Mouse (Mus musculus): Measurements from ENCODE around the gene Otop2.

The Otop2 gene

DNA sequence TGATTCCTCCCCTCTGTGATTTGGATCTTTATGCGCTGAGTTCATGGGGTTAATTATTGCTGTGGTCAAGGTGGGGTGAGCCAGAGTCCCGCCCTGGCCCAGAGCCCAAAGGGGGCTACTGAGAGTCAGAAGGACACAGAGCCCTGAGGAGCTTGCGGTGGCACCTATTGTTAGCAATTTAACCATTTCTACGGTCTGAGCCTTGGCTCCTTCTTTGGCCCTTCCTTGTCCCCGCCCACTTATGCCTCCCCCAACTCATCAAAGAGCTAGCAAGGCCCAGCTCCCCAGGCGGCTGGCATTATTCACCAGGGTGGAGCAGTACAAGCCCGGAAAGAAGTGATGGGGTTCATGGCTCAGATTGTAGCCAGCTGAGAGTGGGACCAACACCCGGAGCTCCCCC is at the start of gene Otop2:
Gene Otop2, plus strand, starts transcription at position 301 of the 400 bp plus-strand sequence.
- DNase-seq (ENCODE audit: low spot score) = no peak

DNA sequence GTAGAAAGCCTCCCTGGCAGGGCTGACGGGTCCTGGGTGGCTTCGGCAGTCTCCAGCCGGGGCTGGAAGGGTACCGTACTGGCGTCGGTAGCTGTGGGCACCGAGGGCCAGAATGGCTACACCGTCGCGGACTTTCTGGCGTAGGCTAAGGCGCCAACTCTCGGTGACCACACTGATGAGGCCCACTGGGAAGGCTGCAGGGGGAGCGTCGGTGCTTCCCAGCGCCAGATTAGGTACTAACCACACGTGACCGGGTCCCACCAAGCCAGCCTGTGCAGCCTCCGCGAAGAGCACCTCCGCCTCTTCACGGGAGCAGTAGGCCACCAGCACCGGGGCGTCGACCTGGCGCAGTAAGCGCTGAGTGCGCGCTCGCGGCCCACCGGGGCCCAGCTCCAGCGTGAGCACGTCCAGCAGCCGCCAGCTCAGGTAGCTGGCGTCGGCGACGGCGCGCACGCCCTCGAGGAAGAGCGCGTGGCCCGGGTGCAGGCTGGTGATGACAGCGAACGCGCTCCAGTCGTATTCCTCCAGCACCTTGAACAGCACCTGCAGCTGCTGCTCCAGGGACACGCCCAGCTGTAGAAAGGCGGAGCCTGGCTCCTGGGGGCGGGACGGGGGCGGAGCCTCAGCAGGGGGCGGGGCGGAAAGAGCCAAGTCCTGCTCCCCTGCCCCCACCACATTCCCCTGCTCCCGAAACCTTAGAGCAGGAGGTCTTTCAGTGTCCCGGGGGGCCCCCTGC is 49.0 kb upstream of the Otop2 start:
- no peak for DNase-seq (ENCODE audit: low spot score)

DNA sequence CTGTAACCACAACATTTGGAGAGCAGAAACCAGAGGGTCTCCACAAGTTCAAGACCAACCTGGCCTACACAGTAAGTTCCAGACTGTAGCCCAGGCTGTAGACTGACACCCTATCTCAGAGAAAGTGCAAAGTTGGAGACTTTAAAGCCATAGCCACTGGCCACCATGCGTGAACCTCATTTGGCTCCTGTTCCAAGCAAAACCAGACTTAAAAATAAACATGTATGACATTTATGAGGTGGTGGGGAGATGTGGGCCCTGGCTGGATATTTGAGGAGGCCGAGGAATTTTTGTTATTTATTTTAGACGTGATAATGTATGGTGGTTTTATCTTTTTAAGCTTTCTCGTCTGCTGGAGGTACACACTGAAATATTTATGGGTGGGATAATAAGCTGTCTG is 47.8 kb upstream of the Otop2 start:
- DNase-seq (ENCODE audit: low spot score) = no peak

DNA sequence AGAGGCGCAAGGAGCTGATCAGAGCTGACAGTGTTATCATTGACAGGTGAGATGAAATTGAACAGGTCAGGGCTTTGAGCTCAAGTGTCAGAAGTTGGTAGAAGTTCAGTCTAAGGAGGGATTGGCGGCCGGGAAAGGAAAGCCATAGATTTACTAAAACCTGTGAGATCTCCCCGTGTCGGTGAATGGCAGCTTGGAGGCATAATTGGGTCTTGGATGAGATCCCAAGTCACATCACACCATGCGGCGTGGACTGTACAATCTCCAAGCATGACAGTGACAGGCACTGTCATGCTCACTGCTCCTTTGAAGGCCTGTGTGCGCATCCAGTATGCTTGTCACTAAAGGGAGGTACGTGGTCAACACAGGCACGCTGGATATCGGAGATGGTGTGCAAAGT is 44.0 kb upstream of the Otop2 start:
- DNase-seq (ENCODE audit: low spot score) = no peak

DNA sequence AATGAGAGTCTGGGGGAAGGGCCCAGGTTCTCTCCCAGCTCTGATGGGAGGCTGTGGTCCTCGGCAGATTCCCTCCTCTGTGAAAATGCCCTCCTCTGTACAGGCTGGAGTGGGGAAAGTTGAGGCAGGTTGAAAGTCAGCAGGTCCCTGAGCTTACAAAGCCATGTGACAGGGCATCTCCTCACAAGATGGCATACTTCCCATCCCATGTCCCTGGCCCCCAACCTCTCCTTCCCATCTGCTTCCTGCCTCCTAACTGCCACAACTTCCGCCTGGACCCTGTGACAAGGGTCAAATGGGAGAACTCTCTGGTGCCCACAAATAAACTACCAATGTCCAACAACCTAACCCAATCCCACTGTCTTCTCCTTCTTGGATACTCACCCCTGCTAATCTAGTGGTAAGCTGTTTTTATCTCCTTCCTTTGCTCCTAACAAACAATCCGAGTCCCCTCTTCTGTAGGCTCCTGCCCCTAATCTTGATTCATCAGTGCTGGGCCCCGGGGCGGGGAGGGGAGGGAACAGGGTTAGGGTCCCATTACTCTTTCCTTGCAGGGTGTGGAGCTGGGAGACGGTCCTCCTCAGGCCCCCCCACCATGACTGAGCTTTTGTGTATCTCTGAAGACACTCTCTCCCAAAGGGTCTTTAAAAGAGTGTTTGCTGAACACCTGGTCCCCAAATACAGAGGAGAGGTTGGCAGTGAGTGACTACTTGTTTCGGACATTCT is 42.7 kb upstream of the Otop2 start:
- DNase-seq (ENCODE audit: low spot score) = no peak

DNA sequence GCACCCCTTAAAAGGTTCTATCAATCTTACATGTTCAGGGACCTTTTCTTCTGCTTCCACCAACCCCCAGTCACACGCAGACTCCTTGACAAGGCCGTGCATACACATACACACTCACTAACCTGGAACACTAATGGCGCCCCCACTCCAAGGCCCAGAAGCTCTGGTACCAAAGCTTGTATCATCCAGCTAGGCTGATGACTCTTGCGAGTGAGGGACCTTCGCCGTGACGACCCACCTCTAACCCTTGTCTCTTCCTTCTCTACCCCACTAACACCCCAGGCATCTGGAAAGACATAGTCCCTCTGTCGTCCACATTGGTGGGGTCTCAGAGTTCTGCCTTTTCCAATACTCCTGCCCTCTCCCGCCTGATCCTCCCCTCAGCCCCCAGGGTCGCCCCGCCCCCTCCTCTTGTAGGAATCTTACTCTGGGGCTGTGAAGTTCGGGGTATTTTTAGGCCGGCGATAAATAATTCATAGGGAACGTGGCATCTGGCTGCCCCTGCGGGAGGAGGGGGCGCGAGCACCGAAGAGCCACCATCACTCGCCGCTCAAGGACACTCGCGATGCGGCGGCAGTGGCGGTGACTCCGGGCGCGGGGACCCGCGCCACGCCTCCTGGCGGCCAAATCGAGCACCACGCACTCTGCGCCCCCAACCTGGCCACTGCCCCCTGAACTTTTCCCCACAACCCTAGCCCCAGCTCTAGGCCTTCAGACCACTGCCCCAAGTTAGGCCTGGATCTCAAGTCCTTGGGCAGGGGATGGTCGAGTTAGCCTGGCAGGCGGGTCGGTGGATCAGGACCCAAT is 41.9 kb upstream of the Otop2 start:
- DNase-seq (ENCODE audit: low spot score) = no peak

DNA sequence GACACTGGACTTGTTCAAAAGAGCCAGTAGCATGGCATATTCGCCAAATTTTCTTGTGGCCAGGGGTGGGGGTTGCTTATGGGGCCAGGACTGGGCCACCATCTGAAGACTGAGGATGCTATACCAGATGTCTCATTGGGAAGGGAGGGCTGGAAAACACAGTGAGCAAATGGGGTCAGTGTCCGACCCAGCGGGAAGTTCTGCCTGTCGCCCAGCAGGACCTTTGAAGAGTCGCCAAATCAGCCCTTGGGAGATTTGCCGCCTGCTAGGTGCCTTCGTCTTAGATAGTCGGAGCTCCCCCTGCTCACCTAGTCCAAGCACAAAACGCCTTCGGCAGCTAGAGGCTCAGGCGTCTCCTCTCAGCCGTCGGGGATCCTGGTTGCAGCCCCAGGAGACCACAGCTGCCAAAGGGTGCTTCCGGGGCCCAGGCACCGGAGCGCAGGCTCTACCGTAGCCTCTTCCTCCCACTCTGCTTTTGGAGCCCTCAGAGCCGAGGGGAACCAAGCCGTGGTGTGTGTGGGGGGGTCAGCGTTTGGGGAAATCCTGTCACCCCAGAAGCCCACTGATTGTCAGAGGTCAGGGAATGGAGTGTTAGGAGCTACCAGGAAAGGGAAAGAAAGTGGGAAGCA is 41.1 kb upstream of the Otop2 start:
- no peak for DNase-seq (ENCODE audit: low spot score)

DNA sequence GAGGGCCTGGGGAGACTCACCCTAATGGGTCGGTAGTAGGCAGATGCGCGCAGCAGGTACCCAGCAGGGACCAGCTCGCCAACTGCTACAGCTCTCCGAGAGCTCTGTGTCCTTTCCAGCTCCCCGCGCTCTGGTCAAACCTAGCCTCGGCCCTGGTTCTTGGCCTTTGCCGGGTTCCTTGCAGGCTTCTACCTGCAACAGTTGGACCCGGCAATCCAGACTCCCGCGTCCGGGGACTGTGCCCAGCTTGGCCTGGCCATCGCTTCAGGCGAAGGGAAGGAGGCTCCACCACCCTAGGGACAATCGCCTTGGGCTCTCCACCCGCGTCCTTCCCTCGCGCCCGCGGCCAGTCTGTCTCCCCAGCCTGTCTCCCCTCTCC is 40.6 kb upstream of the Otop2 start:
- DNase-seq (ENCODE audit: low spot score) = no peak

DNA sequence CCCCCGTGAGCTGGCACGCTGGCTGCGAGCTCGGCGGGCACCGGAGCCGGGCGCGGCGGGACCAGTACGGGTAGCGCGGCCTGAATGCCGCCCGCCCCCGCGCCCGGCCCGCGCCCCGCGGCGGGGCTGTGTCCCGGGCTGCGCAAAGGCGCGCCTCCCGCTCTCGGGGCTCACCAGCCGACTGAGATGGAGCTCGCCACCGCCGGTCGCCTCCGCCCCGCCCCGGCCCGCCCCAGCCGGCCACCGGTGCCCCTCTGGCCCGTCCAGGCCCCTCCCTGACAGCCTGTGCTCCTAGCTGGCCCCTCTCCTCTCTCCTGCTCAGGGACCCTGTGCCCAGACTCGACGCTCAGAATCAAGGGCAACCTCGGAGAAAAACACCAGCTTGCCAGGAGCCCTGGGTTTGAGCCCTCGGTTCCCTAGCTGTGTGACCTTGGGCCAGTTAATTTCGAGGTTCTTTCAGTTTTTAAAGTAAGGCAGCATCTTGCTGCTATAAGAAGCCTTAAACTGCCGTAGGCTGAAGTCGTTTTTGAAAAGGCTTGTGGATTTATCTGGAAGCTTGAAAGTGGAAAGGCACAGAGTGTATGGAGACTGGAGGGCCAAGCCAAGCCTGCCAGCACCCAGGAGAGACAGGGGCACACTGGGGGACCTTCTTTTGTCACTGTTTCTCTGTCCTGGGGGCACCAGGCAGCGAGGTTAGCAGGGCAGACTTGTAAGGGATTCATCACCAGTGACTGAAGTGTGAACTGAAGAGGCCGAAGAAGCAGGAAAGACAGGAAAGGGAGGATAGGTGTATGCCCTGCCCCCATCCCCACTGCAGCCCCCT is 39.7 kb upstream of the Otop2 start, which contains the start of gene Grin2c:
Gene Grin2c, minus strand, starts transcription at position 183 of the 823 bp plus-strand sequence.
- DNase-seq (ENCODE audit: low spot score) = no peak

DNA sequence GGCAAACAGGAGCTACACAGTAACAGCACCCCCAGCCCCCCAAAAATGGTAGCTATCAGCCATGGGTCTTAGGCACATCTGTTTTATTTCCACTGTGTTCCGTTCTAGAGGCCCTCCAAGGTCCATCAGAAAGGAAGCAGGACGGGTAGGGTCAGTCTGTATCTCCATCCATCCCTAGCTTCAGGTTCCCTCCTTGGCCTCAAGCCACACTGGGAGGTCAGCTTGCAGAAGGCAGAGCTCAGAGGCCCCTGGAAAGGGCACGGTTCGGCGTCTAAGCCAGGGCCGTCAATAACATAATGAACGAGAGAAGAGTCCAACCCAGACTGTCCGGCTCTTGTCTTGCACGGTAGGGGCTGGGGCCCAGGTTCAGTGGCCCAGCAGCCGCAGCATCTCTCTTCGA is 39.0 kb upstream of the Otop2 start:
- DNase-seq (ENCODE audit: low spot score) = no peak

DNA sequence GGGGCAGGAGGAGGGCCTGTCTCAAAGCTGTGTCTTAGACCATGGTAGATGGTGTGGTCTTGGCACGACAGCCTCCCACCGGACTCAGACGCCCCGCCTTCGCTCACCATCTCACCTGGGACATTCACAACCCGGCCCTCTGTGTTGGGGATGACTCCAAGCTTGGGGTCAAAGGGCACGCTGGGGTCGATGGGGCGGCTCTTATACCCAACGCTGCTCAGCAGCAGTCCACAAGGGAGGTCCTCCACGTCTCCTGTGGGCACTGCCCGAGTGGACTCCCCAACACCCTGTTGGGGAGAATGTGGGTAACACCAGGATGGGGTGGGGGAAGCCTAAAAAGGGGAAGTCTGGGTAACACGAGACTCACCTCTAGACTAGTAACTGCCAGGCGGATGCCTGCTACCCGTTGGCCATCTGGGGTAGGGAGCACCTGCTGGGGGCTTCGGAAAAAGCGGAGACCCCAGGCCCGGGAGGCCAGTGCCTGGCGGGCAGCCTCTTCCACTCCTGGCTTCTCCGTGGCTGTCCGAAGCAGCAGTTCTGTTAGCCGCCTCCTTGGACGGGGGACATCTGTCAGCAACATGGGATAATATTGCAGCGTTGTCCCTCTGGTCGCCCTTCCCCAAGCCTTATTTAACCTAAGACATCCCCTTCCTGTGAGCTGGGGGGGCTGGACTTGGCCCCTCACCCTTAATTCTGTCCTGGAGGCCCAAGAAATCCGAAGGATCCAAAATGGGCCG is 37.5 kb upstream of the Otop2 start:
- DNase-seq (ENCODE audit: low spot score) = no peak

DNA sequence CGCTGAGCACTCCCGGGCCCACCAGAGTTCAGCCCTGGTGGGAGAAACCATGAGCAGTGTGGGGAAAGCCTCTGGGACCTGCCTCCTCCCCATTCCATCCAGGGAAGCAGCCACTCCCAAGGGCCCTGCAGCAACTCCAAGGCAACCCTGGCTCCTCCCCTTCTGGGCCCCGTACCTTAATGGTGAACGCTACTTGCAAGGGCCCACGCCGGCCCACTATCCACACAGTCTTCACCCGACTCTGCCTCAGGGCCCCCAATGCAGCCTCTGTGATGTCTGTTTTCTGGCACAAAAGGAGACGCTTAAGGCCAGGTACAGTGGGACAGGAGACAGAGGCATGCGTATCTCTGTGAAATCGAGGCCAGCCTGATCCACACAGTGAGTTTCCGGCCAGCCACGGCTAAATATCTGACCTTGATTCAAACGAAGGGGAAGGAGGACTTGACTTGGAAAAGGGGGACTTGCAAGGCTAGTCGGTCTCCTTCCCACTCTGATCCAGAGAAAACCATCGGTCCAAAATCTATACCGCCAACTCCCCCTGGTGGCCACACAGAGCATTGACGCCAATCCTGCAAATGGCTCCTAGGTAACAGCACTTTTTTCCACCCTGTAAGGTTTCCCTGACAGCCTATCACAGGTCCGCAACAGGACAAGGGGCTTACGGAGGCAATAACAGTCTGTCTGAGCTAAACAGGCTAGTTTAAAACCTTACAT is 36.7 kb upstream of the Otop2 start:
- no peak for DNase-seq (ENCODE audit: low spot score)

DNA sequence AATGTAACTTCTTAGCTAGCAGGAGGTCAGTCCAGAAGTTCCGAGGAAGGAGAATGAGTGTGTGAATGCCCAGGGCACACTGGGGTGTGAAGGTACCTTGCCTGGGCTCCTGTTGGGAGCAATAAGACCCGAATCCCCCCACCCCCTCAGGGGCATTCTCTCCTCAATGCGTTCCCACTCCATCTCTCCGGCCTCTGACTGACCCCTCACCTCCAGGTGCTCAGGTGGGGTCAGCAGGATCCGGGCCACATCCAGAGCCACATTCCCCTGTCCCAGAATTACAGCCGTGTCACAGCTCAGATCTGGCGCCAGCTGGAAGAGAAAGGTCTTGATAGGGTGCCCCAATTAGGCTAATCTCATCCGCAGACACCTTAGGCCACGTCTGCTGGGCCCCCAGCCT is 35.9 kb upstream of the Otop2 start:
- DNase-seq (ENCODE audit: low spot score) = no peak

DNA sequence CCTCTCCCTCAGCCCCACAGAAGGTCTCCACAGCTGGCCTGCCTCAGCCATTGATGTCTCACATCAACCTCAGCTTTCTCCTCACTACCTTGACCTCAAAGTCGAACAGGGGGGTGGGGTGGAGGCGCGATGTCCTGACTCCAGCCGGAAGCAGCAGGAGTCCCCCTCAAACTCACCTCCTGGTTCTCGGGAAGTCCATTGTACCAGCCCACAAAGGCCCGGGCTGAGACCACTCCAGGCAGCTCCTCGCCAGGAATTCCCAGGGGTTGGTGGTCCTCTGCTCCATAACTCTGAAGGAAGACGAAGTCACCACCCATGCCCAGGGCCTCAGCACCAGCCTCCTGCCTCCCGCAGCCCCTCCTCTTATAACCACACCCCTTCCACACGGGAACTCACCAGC is 35.5 kb upstream of the Otop2 start:
- DNase-seq (ENCODE audit: low spot score) = no peak

DNA sequence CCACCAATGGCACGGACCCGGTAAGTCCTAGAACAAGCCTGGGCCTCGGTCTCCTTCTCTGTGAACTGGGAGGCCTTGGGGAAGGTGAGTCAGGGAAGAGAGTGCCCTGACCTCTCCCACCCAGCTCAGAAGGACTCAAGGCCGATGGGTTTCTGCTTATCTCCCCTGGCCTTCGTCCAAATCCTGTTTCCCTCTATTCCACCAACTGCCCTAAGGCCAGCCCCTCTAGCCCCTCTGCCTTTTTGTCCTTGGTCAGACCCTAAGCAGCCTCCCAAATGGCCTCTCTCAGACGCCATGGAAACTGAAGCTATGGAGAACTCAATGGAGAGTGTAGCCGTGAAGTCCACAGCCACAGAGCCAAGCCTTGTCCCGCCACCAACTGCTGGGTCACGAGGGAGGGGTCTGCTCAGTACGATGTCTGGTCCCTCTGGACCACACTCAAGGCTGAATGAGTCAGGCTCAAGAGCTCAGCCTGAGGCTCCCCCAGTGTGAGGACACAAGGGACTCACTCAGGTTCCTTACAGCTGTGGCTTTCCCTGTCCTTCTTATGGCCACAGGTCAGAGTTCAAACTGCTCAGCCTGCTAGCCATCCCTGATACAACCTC is 34.0 kb upstream of the Otop2 start:
- DNase-seq (ENCODE audit: low spot score) = no peak

DNA sequence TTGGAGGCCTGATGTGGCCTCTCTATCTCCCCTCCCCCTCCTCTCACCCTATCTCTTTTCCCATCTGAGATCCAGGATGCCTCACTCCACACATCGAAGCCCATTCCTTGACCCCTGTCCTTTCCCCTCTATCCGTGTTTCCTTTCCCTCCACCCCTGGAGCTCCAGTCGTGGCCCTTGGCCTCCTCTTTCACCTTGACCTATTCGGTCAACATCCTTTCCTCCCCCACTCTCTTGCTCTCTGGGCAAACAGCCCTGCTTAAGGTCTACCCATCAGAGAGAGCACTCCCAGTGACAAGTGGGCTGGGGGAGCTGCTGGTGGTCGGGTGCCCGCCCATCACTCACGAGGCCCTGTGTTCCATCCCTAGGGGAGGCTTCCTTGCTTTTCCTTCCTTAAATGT is 33.2 kb upstream of the Otop2 start:
- DNase-seq (ENCODE audit: low spot score) = no peak

DNA sequence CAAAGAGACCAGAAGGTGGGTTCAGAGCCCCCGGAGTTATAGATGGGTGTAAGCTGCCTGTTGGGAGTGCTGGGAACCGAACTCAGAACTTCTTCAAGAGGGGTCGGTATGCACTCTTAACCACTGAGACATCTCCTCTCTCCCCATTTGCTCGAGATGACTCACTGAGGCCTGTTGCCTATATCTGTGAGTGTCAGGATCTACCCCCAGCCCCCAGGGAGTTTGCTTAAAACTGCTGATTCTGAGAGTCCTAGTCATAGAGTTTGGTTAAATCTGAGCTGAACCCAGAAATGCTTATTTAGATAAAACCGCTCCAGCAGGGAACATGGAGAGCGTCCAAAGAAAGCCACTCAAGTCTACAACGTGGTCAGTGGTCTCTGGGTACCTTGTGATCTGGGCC is 32.8 kb upstream of the Otop2 start:
- DNase-seq (ENCODE audit: low spot score) = no peak

DNA sequence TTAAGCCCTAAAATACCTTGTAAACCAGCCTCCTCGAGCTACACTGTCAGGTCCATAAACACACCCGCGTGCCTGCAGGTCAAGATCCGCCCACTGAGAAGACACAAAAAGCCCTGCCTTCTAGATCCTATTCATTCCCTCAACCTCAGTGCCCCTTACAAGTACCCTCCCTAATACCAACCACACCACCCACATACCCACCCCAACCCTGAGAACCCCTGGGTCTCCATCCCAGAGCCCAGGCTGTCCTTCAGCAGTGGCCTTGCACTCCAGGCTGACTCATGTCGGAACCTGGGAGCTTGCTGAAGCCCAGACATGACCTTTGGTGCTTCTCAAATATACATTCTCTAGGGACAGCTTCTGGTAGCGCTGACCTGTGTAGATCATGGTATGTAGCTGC is 32.2 kb upstream of the Otop2 start:
- DNase-seq (ENCODE audit: low spot score) = no peak

DNA sequence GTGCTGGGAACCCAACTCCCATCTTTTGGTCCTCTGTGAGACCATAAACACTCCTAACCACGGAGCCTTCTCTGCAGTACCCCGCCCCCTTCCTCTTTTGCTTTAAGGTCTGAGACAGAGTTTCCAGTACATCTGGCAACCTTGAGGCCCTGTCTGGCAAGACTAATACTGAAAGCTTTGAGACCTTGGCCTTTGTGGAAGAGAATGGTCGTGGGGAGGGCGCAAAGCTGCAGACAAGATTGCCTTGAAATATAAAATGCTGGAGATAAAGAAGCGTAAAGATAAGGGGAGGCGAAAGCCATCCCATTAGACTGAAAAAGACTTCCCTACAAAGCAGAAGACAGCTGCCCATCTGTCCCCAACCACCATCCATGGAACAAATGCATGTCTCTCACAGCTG is 31.5 kb upstream of the Otop2 start:
- DNase-seq (ENCODE audit: low spot score) = no peak

DNA sequence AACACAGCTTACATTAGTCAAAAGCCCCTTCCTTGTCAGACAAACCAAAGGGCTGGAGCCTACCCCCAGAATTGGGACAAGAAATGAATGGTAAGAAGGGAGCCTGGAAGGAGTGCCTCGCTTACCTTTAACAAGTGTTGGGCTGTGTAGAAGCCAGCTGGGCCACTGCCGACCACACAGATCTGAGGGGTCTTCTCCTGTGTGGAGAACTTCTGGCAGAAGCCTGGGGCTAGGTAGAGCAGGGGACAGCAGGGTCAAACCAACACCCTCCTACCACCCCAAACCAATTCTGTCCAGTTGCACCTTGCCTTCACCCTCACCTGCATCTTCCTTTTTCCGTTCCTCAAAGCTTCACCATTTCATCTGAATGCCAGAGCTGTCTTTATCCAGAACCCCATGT is 31.0 kb upstream of the Otop2 start:
- no peak for DNase-seq (ENCODE audit: low spot score)
